Mouse (Mus musculus) midbrain, embryonic 12.5 days (tissue): ENCODE data around the gene Aipl1. TPM values are rescaled to one million over a fixed set of nuclear protein-coding genes. Genes with fewer than 3 reads are reported as not detected.

ENCODE experiments used
- ATAC-seq: fragments of 200-750 bp; cut with Nextera tagmentation; 2 replicates; pipeline ENCODE4 v1.8.0; 2017; ENCODE audit warnings: low read depth, moderate TSS enrichment, moderate library complexity; ENCODE audit not compliant: low FRiP score
- H3K27ac ChIP-seq: fragments of 300-500 bp; sonication (generic); replicated peaks from 2 replicates; pipeline ENCODE4 v1.5.1; 2016; ENCODE audit warnings: mild to moderate bottlenecking
- H3K27me3 ChIP-seq: fragments of 300-500 bp; sonication (generic); 2 replicates; pipeline ENCODE4 v1.6.1; 2016; ENCODE audit warnings: mild to moderate bottlenecking
- H3K36me3 ChIP-seq: fragments of 300-500 bp; sonication (generic); 2 replicates; pipeline ENCODE4 v1.6.1; 2016
- H3K4me1 ChIP-seq: fragments of 300-500 bp; sonication (generic); 2 replicates; pipeline ENCODE4 v1.6.1; 2016
- H3K4me2 ChIP-seq: fragments of 300-500 bp; sonication (generic); replicated peaks from 2 replicates; pipeline ENCODE4 v1.6.1; 2016; ENCODE audit warnings: mild to moderate bottlenecking, moderate library complexity
- H3K4me3 ChIP-seq: fragments of 300-500 bp; sonication (generic); 2 replicates; pipeline ENCODE4 v1.5.1; 2016; ENCODE audit warnings: mild to moderate bottlenecking
- H3K9ac ChIP-seq: fragments of 300-500 bp; sonication (generic); replicated peaks from 2 replicates; pipeline ENCODE4 v1.6.1; 2016; ENCODE audit warnings: mild to moderate bottlenecking, moderate library complexity
- H3K9me3 ChIP-seq: fragments of 300-500 bp; sonication (generic); 2 replicates; pipeline ENCODE4 v1.6.1; 2016; ENCODE audit warnings: mild to moderate bottlenecking
- WGBS: fragments of 180-500 bp; shearing (Covaris S2); methylation state at CpG from one replicate; pipeline ENCODE4 v1.1.7; 2016; 5-methylcytosine and 5-hydroxymethylcytosine counted together
- polyA plus RNA-seq: library from polyadenylated mRNA; unstranded; fragments of >200 nt; fragmentation: Nextera tagmentation; extraction: Ambion mirVana; gene quantifications from 2 replicates; pipeline ENCODE4 v1.2.1, GENCODE M21; 2016

Aipl1 gene
- polyA plus RNA-seq, 1 experiment from 2014 or later: 0.57 TPM

- peaks cover 31% of the 10 kb centered on the region for H3K27me3 ChIP-seq
- 0 out of 2 replicates have a peak, but pooled peaks cover 2% of the 10 kb centered on the region for H3K4me1 ChIP-seq
- no peak overlapping the region for H3K27ac ChIP-seq
- H3K4me3 ChIP-seq: no peak overlapping the region
- H3K4me2 ChIP-seq: no peak overlapping the region
- no peaks in the 10 kb centered on the region for H3K36me3 ChIP-seq
- ATAC-seq: peak; percentile 55
- H3K9me3 ChIP-seq: no peaks in the 10 kb centered on the region
- no peak overlapping the region for H3K9ac ChIP-seq
- 28% methylated on average over 22 of the region's 23 CpGs for WGBS
Observed at GRCm38 (mm10) chr11:72029143-72029542, 8.2 kb downstream of the Aipl1 start.

DNA sequence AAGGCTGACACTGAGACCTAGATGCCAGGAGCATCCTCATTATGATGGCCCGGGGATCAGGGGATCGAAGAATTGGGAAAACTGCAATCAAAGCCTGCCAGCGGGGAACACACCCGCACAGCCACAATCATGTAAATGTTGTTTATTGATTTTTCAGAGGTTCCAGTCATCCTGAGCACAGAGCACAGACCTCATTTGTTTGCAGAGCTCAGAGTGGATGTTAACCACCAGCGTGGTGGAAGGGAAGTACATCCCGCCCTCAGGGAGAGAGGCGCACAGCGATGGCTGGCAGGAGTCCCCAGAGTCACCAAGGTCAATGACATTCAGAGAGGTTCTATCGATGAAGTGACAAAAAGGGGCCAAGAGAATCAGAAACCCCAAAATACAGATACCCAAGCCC, 9.5 kb downstream of the Aipl1 start:
- peaks cover 31% of the 10 kb centered on the region for H3K27me3 ChIP-seq
- H3K4me1 ChIP-seq: peaks cover 8% of the 10 kb centered on the region
- H3K4me2 ChIP-seq: no peak overlapping the region
- H3K27ac ChIP-seq: no peak overlapping the region
- WGBS: 79% methylated on average over 9 of the region's 9 CpGs
- H3K36me3 ChIP-seq: no peaks in the 10 kb centered on the region
- H3K9me3 ChIP-seq: no peaks in the 10 kb centered on the region
- ATAC-seq: no peak
- no peak overlapping the region for H3K4me3 ChIP-seq
- no peak overlapping the region for H3K9ac ChIP-seq

GRCm38 (mm10) chr11:72026516-72026915, 10.8 kb downstream of the Aipl1 start:
- no peak for ATAC-seq
- H3K27me3 ChIP-seq: peaks cover 31% of the 10 kb centered on the region
- no peaks in the 10 kb centered on the region for H3K36me3 ChIP-seq
- H3K4me3 ChIP-seq: no peak overlapping the region
- H3K9me3 ChIP-seq: no peaks in the 10 kb centered on the region
- H3K9ac ChIP-seq: no peak overlapping the region
- H3K4me2 ChIP-seq: no peak overlapping the region
- peaks cover 8% of the 10 kb centered on the region for H3K4me1 ChIP-seq
- 94% methylated on average over 9 of the region's 9 CpGs for WGBS
- no peak overlapping the region for H3K27ac ChIP-seq

- no peak for ATAC-seq
- Histone ChIP-seq H3K9me3 (no peaks in the 10 kb centered on the region), H3K27me3 (peaks cover 31% of the 10 kb centered on the region), H3K36me3 (no peaks in the 10 kb centered on the region), H3K4me2 (no peak overlapping the region), H3K27ac (no peak overlapping the region), H3K4me1 (peaks cover 8% of the 10 kb centered on the region), H3K9ac (no peak overlapping the region), H3K4me3 (no peak overlapping the region)
- WGBS: 42% methylated on average over 5 of the region's 5 CpGs
Observed at GRCm38 (mm10) chr11:72025843-72026242, 11.5 kb downstream of the Aipl1 start.

DNA sequence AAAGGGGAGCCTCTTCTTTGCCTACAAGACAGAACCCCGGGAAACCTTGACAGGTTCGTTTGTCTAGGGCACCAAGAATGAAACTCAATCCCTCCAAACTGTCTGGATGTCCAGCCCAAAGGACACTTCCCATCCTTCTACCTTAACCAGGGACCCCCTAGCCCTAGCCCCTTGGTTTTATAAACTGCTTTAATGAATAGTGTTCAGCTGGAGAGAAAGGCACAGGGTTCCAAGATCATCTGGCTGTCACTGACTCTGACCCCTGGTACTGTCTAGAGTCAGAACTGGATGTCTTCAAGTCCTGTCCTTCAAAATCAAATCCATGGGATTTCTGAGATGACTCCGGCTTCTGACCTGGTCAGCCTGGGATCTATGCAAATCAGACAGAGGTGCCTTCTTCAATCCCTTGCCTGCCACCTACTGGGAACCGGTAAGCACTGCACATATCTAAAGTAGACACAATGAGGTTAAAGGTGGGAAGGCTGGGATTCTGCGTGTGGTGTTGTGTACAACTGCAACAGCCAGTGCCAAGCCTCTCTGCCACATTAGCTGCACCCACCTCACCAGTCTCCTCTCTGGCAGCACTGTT, 13.0 kb downstream of the Aipl1 start:
- H3K4me2 ChIP-seq: no peak overlapping the region
- H3K36me3 ChIP-seq: no peaks in the 10 kb centered on the region
- H3K27ac ChIP-seq: no peak overlapping the region
- peaks cover 8% of the 10 kb centered on the region for H3K4me1 ChIP-seq
- no peaks in the 10 kb centered on the region for H3K9me3 ChIP-seq
- no peak overlapping the region for H3K9ac ChIP-seq
- peaks cover 24% of the 10 kb centered on the region for H3K27me3 ChIP-seq
- ATAC-seq: peak; percentile 47; the same call in 1 of the 2 replicates
- 24% methylated on average over 5 of the region's 5 CpGs for WGBS
- H3K4me3 ChIP-seq: no peak overlapping the region

DNA sequence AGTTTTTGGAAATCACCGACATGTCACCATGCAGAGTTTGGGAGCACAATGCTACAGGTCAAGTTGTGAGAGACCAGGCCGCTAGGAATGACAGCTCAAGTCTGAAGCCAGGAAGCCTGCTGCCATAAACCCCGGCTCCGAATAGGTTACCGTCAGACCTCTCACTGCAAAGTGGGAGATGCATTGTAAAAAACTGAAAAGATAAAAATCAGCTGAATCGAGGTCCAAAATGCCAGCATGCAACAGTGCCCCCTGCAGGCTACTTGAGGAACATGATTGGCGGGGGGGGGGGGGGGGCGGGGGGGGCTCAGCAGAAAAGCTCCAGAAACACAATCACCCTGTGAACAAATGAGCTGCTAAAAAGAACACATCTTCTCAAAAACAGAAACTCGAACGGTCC, 13.7 kb downstream of the Aipl1 start:
- Histone ChIP-seq H3K36me3 (no peaks in the 10 kb centered on the region), H3K9ac (no peak overlapping the region), H3K27me3 (peaks cover 19% of the 10 kb centered on the region), H3K4me2 (no peak overlapping the region), H3K9me3 (no peaks in the 10 kb centered on the region), H3K27ac (no peak overlapping the region), H3K4me1 (peaks cover 8% of the 10 kb centered on the region), H3K4me3 (no peak overlapping the region)
- ATAC-seq: no peak
- WGBS: 44% methylated on average over 9 of the region's 10 CpGs

GRCm38 (mm10) chr11:72022827-72023226, 14.5 kb downstream of the Aipl1 start:
- no peaks in the 10 kb centered on the region for H3K36me3 ChIP-seq
- no peak overlapping the region for H3K4me3 ChIP-seq
- no peak overlapping the region for H3K4me2 ChIP-seq
- no peak overlapping the region for H3K9ac ChIP-seq
- peaks cover 8% of the 10 kb centered on the region for H3K4me1 ChIP-seq
- no peak overlapping the region for H3K27ac ChIP-seq
- WGBS: 77% methylated on average over 6 of the region's 6 CpGs
- no peak for ATAC-seq
- H3K9me3 ChIP-seq: no peaks in the 10 kb centered on the region
- peaks cover 18% of the 10 kb centered on the region for H3K27me3 ChIP-seq

- peaks cover 8% of the 10 kb centered on the region for H3K4me1 ChIP-seq
- H3K27ac ChIP-seq: no peak overlapping the region
- no peak for ATAC-seq
- peaks cover 12% of the 10 kb centered on the region; the same call in 1 of the 2 replicates for H3K27me3 ChIP-seq
- H3K9ac ChIP-seq: no peak overlapping the region
- WGBS: 75% methylated on average over 4 of the region's 4 CpGs
- H3K4me3 ChIP-seq: no peak overlapping the region
- no peak overlapping the region for H3K4me2 ChIP-seq
- H3K36me3 ChIP-seq: no peaks in the 10 kb centered on the region
- no peaks in the 10 kb centered on the region for H3K9me3 ChIP-seq
Observed at GRCm38 (mm10) chr11:72021015-72021414, 16.3 kb downstream of the Aipl1 start.

DNA sequence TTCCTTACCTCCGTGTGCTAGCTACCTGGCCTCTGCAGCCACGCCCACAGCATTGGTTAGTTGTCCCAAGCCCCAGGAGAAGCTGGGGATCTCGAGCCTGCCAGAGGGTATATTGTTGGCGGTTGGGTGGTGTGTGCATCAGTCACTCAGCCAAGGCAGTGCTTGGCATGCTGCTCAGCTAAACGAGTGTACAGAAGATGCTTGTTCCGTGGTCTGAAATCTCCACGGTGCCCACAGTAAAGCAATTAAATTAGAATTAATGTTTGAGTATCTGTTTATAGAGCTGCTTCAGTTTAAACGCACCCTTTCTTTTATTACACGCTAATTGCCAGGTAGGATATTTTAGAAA, 20.1 kb downstream of the Aipl1 start:
- Histone ChIP-seq H3K4me3 (no peak overlapping the region), H3K9me3 (no peaks in the 10 kb centered on the region), H3K4me1 (peaks cover 7% of the 10 kb centered on the region), H3K9ac (no peak overlapping the region), H3K27ac (no peak overlapping the region), H3K4me2 (no peak overlapping the region), H3K36me3 (no peaks in the 10 kb centered on the region), H3K27me3 (peaks cover 21% of the 10 kb centered on the region)
- no peak for ATAC-seq
- 80% methylated on average over 9 of the region's 9 CpGs for WGBS

GRCm38 (mm10) chr11:72016518-72017252, 20.6 kb downstream of the Aipl1 start:
- Histone ChIP-seq H3K4me2 (no peak overlapping the region), H3K9me3 (no peaks in the 10 kb centered on the region), H3K27ac (no peak overlapping the region), H3K4me3 (no peak overlapping the region), H3K27me3 (peaks cover 21% of the 10 kb centered on the region), H3K9ac (no peak overlapping the region), H3K36me3 (no peaks in the 10 kb centered on the region), H3K4me1 (peaks cover 13% of the 10 kb centered on the region)
- WGBS: 85% methylated on average over 13 of the region's 13 CpGs
- ATAC-seq: no peak

DNA sequence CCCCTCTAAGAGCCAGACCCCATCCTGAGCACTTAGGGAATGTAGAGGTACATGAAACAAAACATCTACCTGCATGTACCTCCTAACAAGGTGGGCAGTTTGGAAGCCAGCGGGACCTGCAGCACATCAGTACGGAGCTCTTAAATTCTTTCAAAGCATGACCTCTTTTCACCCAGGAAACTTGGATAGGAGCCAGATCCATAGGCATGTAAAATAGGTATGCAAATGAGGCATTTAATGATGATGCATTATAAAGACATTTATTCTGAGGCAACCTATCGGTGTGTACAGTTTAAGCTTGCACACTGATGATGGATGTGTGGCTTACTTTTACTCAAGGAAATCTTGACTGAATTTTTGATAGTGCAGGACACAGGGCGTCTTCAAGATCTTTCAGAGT, 22.6 kb downstream of the Aipl1 start:
- WGBS: 76% methylated on average over 4 of the region's 4 CpGs
- H3K9me3 ChIP-seq: no peaks in the 10 kb centered on the region
- H3K27me3 ChIP-seq: peaks cover 19% of the 10 kb centered on the region
- no peak overlapping the region for H3K4me3 ChIP-seq
- ATAC-seq: no peak
- H3K36me3 ChIP-seq: no peaks in the 10 kb centered on the region
- no peak overlapping the region for H3K27ac ChIP-seq
- H3K4me2 ChIP-seq: no peak overlapping the region
- H3K4me1 ChIP-seq: peaks cover 28% of the 10 kb centered on the region
- H3K9ac ChIP-seq: no peak overlapping the region

GRCm38 (mm10) chr11:72011955-72012354, 25.4 kb downstream of the Aipl1 start:
- peaks cover 28% of the 10 kb centered on the region for H3K4me1 ChIP-seq
- H3K36me3 ChIP-seq: no peaks in the 10 kb centered on the region
- ATAC-seq: no peak
- peak overlapping the region; percentile 74 for H3K27ac ChIP-seq
- WGBS: 83% methylated on average over 1 of the region's 1 CpGs
- H3K4me3 ChIP-seq: no peak overlapping the region
- no peak overlapping the region for H3K9ac ChIP-seq
- no peaks in the 10 kb centered on the region for H3K9me3 ChIP-seq
- peaks cover 15% of the 10 kb centered on the region for H3K27me3 ChIP-seq
- peak overlapping the region; percentile 21; the same call in 1 of the 2 replicates for H3K4me2 ChIP-seq
